Mouse (Mus musculus) right cerebral cortex, postnatal 10 days (tissue): ENCODE data around the gene Htr1d.

Experiments
- DNase-seq, 2 experiments: peaks; one replicate each; pipeline ENCODE4 v3.0.0; 2021; ENCODE audit warnings: low spot score in 2 of 2

The Htr1d gene

DNA sequence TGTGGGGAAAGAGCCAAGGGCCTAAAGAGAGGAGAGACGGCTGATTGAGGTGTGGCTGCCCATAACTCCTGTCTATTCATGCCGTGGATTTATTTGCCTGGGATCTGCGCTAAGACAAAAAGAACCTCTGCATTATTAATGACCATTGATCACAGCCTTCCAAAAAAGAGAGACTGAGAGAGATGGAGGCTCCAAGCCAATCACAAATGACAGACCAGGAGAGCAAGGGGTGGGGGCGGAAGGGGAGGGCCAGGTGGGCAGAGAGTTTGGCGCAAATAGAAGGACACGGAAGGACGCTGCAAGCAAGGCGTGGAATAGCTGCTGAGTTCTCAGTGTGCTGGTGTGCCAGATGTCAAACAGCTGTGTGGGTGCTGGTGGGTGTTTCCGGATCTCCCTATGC lies at the start of gene Htr1d:
TSS of gene Htr1d (plus strand) at position 301 of the 400 bp plus-strand sequence.
- DNase-seq, result no peak

- DNase-seq, result no peak
These were observed 46.3 kb upstream of the Htr1d start for GRCm38 (mm10) chr4:136377001-136377400.

- DNase-seq, result no peak
These were observed 40.3 kb upstream of the Htr1d start for GRCm38 (mm10) chr4:136383052-136383451.

- DNase-seq, result no peak
These were observed 39.5 kb upstream of the Htr1d start for GRCm38 (mm10) chr4:136383839-136384238.

GRCm38 (mm10) chr4:136387261-136387660 lies 36.1 kb upstream of the Htr1d start:
- DNase-seq, result no peak

DNA sequence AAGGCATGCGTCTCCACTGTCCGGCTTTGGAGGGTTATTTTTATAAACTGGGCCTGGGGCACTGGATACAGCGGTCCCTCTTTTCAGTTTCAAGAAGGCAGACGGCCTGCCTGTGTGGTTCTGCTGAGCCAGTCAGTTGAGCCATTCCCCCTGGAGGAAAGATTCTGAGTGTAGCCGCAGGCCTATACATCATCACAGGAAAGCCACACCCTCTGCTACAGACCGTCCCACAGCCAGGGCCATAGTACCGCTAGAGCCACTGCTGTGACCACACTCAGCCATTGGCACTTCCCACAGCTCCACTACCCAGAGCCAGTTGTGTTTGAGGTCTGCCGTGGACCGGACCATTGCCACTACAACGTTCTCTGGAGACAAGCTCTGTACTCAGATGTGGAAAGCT lies 21.5 kb upstream of the Htr1d start:
- no peak for DNase-seq

DNA sequence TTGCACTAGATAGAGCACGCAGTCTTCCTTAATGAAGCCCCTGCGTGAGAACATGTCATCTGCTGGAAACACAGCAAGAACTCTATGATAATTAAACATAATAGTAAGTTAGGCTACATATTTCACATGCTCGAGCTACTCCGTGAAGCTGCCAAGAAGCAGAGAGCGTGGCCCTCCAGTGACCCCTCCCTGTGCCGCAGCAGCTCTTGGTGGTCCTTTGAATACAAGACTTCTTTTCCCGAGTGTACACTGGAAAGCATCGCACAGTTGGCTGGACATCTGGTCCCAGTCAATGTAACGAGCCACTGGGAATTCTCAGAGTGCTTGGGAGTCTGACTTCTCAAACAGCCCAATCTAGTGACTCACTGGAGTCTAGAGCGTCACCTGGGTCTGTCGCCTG lies 15.5 kb upstream of the Htr1d start:
- DNase-seq, result no peak

DNA sequence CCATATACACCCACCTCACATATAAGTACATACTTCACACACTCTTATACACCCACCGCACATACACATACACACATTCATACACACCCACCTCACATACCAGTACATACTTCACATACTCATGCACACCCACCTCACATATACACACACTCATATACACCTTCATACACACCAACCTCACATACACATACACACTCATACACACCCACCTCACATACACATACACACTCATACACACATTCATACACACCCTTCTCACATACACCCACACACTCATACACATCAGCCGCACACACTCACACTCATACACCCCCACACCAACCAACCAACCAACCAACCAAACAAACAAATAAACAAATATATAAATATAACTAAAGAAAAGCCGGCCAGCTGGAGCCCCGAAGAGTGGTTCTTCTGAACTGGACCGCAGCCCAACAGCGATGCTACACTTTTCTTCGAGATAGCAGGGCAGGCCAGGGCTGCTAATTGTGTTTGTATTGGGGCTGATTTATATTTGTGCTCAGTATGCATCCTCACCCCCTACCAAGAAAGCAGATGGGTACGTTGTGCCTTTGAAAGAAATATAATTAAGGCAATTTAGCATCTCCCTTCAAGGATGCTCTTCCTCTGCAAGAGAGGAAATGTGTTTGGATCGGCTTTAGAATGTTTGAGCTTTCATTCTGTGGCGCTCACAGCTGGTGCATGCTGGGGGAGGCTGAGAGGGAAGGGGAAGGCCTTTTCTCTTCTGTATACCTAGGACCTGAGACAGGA lies 11.1 kb upstream of the Htr1d start:
- no peak for DNase-seq

- no peak for DNase-seq
These were observed 7.8 kb upstream of the Htr1d start for GRCm38 (mm10) chr4:136415477-136415876.

GRCm38 (mm10) chr4:136418962-136419361 lies 4.4 kb upstream of the Htr1d start:
- DNase-seq, result no peak

- DNase-seq, result no peak
These were observed 3.9 kb upstream of the Htr1d start for GRCm38 (mm10) chr4:136419386-136419785.

DNA sequence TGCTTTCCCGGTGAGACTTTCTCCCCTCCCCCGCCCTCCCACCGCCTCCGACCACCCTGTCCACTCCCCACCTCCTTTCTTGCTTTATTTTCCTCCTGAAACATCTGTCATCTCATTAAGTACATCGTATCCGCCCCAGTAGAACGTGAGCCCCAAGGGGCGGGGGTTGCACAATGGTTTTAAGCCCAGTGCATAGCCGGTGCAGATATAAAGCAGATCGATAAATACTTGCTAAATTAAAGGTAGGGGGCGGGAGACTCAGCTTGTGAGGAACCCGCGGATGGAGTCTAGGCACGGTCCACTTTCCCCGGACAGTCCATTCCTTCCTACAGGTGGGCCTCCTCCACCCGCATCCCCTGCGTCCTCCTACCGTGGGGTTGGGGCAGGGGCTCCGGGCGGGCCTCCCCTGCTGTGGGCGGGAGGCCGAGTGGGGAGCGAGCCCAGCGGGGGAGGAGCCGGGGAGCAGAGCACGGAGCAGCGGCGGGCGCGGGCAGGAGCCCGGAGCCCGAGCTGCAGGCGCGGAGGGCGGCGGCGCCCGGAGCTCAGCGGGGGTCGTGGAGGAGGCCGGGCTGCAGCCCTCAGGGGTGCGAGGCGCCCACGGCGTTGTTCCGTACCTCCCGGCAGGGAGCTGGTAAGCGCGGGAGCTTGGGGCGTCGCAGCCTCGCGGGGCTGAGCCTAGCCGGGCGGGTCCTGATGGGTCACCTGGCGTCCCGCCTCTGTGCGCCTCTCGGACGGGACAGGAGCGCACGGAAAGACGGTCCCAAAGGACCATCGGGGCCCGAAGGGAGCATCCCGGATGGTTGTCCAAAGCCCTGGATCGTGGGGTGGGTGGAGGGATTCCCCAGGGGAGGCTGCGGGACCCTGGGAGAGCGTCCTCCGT lies 1.0 kb downstream of the Htr1d start:
- no peak for DNase-seq

- no peak for DNase-seq
These were observed 1.6 kb downstream of the Htr1d start for GRCm38 (mm10) chr4:136425000-136425288.

DNA sequence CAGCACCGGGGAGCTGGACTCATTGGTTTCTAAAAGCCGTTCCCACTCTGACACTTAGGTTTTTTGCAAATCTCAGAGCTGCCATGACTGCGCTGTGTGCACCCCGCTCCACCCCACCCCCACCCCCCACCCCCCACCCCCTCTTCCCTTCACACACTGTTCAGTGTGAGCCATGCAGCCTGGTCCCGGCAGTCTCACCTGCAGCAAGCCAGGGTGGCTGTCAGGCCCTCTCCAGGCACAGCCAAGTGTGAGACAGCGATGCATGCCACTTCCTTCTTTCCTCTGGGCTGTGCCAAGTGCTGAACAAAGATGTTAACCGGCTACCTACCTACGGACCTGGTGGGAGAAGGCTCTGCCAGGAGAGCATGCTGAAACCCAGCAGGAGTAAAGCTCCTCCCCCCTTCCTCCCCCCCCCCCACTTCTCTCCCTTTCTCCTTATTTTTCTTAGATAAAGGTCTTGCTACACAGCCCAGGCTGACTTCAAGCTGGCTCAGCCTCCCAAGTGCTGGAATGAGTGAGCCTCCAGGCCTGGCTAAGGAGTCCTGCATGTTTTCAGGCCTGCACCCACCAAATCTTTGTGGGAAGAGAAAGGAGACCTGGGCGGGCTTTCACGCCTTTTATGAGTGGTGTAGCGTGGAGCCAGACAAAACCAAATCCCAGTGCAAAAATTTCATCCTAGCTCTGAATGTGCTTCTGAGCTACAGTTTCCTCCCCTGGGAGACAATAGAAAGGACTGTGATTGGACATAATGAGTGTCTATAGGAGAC lies 7.5 kb downstream of the Htr1d start:
- no peak for DNase-seq

DNA sequence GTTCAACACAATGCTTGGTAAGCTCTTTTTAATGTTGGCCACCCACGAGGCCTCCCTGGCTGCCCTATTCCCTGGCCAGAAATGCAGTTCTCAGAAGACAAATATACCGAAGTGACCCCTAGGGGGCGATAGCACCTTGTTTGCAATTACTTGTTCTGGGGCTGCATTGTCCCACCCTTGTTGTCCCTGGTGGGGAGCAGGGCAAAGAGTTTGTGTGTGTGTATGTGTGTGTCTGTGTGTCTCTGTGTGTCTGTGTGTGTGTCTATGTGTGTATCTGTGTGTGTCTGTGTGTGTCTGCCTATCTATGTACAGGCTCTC lies 8.0 kb downstream of the Htr1d start:
- DNase-seq, result peak in 1 of 2 experiments; percentile 51

- DNase-seq, result no peak
These were observed 10.7 kb downstream of the Htr1d start for GRCm38 (mm10) chr4:136434029-136434428.

GRCm38 (mm10) chr4:136439106-136439505 lies 15.8 kb downstream of the Htr1d start:
- DNase-seq, result no peak

- no peak for DNase-seq
These were observed 18.2 kb downstream of the Htr1d start for GRCm38 (mm10) chr4:136441354-136442043.

- DNase-seq, result no peak
These were observed 21.2 kb downstream of the Htr1d start for GRCm38 (mm10) chr4:136444561-136444960.

- no peak for DNase-seq
These were observed 26.5 kb downstream of the Htr1d start for GRCm38 (mm10) chr4:136449795-136450194.

GRCm38 (mm10) chr4:136450271-136450670 lies 26.9 kb downstream of the Htr1d start:
- no peak for DNase-seq

GRCm38 (mm10) chr4:136451564-136451963 lies 28.2 kb downstream of the Htr1d start:
- no peak for DNase-seq
